Mouse (Mus musculus) frontal cortex, adult (tissue): ENCODE measurements around the gene Grk3.

ENCODE experiments used
- ATAC-seq: cut with Nextera tagmentation; 2 replicates; pipeline ENCODE4 v1.9.2; 2017; ENCODE audit warnings: mild to moderate bottlenecking, moderate library complexity, mixed read lengths; ENCODE audit not compliant: low TSS enrichment

Gene Grk3

DNA sequence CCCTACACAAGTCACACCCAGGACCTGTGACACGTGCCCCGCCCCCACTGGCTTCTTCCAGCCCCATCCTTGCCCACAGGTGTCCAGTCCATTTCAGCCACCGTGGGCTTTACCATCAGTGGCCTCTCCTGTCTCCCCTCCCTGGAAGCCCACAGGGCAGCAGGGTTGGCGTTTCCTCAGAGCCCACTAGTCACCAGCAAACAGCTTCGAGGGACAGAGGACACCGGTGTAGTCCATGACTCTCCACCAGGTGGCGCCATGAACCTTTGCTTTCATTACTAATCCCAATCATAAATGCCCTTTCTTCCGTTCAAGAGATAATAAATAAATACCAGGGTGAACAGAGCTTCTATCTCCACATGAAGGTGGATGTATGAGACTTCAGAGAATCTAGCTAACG is 144.9 kb downstream of the Grk3 start:
- ATAC-seq, result peak; percentile 52

DNA sequence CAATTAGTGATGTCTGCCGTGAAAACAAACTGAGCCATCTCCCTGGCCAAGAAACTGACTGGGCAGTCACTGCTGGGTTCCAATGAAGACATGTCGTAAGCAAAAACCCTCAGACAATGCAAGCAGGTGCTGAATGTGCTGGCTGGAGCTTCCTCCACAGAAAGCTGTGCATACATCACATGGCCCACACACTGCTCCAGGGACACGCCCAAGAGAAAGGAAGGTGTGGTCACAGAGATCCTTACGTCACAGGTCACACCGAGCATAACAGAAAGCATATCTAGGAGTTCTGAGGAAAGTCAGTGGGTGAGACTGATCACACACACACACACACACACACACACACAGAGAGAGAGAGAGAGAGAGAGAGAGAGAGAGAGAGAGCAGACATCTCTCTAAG is 147.0 kb downstream of the Grk3 start:
- no peak for ATAC-seq

GRCm38 (mm10) chr5:112864719-112865367 is 150.7 kb downstream of the Grk3 start:
- no peak for ATAC-seq
